ENCODE assay signal across 1 mouse cellular context in the genomic region with DNA sequence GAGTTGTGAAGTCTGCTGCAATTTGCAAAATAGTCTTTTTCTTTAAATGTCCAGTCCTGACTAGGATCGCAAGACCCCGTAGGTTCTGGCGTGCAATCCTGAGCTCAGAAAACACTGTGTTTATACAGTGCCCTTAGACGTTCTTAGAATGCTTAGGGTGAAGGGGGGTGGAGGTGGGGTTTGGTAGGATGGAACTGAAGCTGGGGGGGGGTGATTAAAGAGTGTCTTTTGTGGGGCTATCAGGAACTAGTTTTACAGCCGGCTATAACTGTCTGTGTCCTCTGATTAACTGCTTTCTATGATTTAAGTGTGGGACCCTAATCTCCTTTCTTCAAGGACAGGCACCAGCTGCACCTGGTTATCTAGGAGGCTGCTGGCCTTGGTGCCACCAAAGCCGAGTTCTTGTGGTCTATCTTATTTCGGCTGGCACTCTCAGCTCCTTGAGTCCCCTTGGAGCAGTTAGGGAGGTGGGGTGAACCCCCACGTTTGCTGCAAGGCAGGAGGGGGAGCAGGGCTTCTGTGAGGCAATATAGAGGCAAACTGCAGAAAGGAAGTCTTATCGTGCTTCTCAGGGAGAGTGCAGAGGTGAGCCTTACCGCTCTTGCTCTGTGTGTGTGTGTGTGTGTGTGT.
TF ChIP-seq lines count a peak whose summit lies in the region.

No protein-coding gene starts in this region.

TF ChIP-seq in MEL, 35 proteins besides CTCF, POLR2A, EP300 and RAD21 (continued from another document):
- TF ChIP-seq HCFC1 (IDR thresholded peaks at IDR 0.05; ENCODE audit: low read depth, low read length) (no peak), MYB (IDR thresholded peaks at IDR 0.05; ENCODE audit: low read depth, low read length) (no peak), CHD1 (IDR thresholded peaks at IDR 0.05; ENCODE audit: low read depth, low read length) (no peak), RCOR1 (IDR thresholded peaks at IDR 0.05; ENCODE audit: low read depth, low read length) (peak; percentile 89), MAZ (IDR thresholded peaks at IDR 0.05; ENCODE audit: low read depth, low read length) (peak; percentile 57; the same call in 1 of the 2 replicates), ZC3H11A (IDR thresholded peaks at IDR 0.05; ENCODE audit: low read depth, low read length) (no peak), ELF1 (IDR thresholded peaks at IDR 0.05; ENCODE audit: low read depth, low read length) (no peak), MAX (IDR thresholded peaks at IDR 0.05; ENCODE audit: low read length) (no peak), MXI1 (IDR thresholded peaks at IDR 0.05; ENCODE audit: low read depth, low read length) (peak; percentile 39; the same call in 1 of the 2 replicates), GATA1 (IDR thresholded peaks at IDR 0.05; ENCODE audit: low read depth, low read length) (peak; percentile 83), TCF12 (IDR thresholded peaks at IDR 0.05; ENCODE audit: low read depth, low read length) (peak; percentile 96), TBP (IDR thresholded peaks at IDR 0.05; ENCODE audit: low read depth, low read length) (no peak), BHLHE40 (IDR thresholded peaks at IDR 0.05; ENCODE audit: borderline replicate concordance, low read depth, low read length) (peak; percentile 39; the same call in 1 of the 2 replicates), NRF1 (IDR thresholded peaks at IDR 0.05; ENCODE audit: insufficient read depth, low read depth, low read length, poor library complexity, severe bottlenecking) (no peak)
